Mouse (Mus musculus): Measurements from ENCODE around the gene Ddias. TPM values are rescaled to one million over a fixed set of nuclear protein-coding genes. Genes with fewer than 3 reads are reported as not detected.
A peak's percentile ranks its signal among the peaks of the same experiment; 100 is the strongest.

Ddias gene
- polyA plus RNA-seq, 1 experiment, result 0.20 TPM

DNA sequence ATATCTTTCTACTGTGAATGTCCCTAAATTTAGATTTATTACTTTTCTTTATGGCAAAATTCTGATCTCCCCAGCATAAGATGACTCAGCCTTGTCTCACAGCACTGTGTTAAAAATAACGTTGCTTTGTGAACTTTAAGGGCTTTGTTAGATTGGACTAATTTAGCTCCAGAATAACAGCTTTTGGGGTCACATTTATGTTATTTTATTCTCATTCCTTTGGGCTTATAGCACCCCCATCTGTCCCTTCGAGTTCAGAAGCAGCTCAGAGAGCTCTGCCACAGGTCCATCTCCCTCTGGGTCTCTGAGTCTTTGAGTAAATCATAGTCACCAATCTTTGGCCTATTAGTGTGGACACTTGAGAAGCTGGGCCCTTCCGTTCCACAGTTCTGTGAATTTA lies 36.1 kb downstream of the Ddias start:
- Histone ChIP-seq H3K4me3 (replicated peaks; ENCODE audit: insufficient read depth, low read depth, low read length) (no peak overlapping the region), H3K27ac (ENCODE audit: insufficient read depth, low read length) (no peak overlapping the region), H3K27me3 (ENCODE audit: control insufficient read depth, insufficient read depth, low read length) (no peaks in the 10 kb centered on the region), H3K4me1 (ENCODE audit: control insufficient read depth, insufficient read depth, low read length) (no peaks in the 10 kb centered on the region)
- WGBS, result 57% methylated on average over 3 of the region's 3 CpGs
- peak; percentile 24; the same call in 1 of the 2 replicates for TF ChIP-seq CTCF (IDR thresholded peaks at IDR 0.05; ENCODE audit: borderline replicate concordance, insufficient read depth, low read depth, low read length)
- TF ChIP-seq POLR2A (IDR thresholded peaks at IDR 0.05; ENCODE audit: borderline replicate concordance, insufficient read depth, low read length), result no peak
- no peak for DNase-seq

- WGBS, result 89% methylated on average over 11 of the region's 11 CpGs
- DNase-seq, result no peak
- H3K27me3 ChIP-seq (ENCODE audit: control insufficient read depth, insufficient read depth, low read length), result no peaks in the 10 kb centered on the region
- H3K4me1 ChIP-seq (ENCODE audit: control insufficient read depth, insufficient read depth, low read length), result no peaks in the 10 kb centered on the region
- TF ChIP-seq POLR2A (IDR thresholded peaks at IDR 0.05; ENCODE audit: borderline replicate concordance, insufficient read depth, low read length) (no peak), CTCF (IDR thresholded peaks at IDR 0.05; ENCODE audit: borderline replicate concordance, insufficient read depth, low read depth, low read length) (no peak)
- no peak overlapping the region for H3K27ac ChIP-seq (ENCODE audit: insufficient read depth, low read length)
- no peak overlapping the region for H3K4me3 ChIP-seq (replicated peaks; ENCODE audit: insufficient read depth, low read depth, low read length)
Observed at GRCm38 (mm10) chr7:92837226-92837625, 36.8 kb downstream of the Ddias start.

GRCm38 (mm10) chr7:92836447-92836846 lies 37.6 kb downstream of the Ddias start:
- Histone ChIP-seq H3K4me1 (ENCODE audit: control insufficient read depth, insufficient read depth, low read length) (no peaks in the 10 kb centered on the region), H3K4me3 (replicated peaks; ENCODE audit: insufficient read depth, low read depth, low read length) (no peak overlapping the region), H3K27ac (ENCODE audit: insufficient read depth, low read length) (no peak overlapping the region), H3K27me3 (ENCODE audit: control insufficient read depth, insufficient read depth, low read length) (no peaks in the 10 kb centered on the region)
- WGBS, result 88% methylated on average over 3 of the region's 3 CpGs
- TF ChIP-seq POLR2A (IDR thresholded peaks at IDR 0.05; ENCODE audit: borderline replicate concordance, insufficient read depth, low read length) (no peak), CTCF (IDR thresholded peaks at IDR 0.05; ENCODE audit: borderline replicate concordance, insufficient read depth, low read depth, low read length) (no peak)
- DNase-seq, result no peak

- TF ChIP-seq POLR2A (IDR thresholded peaks at IDR 0.05; ENCODE audit: borderline replicate concordance, insufficient read depth, low read length), result no peak
- Histone ChIP-seq H3K4me3 (replicated peaks; ENCODE audit: insufficient read depth, low read depth, low read length) (no peak overlapping the region), H3K4me1 (ENCODE audit: control insufficient read depth, insufficient read depth, low read length) (no peaks in the 10 kb centered on the region), H3K27ac (ENCODE audit: insufficient read depth, low read length) (no peak overlapping the region), H3K27me3 (ENCODE audit: control insufficient read depth, insufficient read depth, low read length) (no peaks in the 10 kb centered on the region)
- 94% methylated on average over 2 of the region's 2 CpGs for WGBS
- DNase-seq, result no peak
Observed at GRCm38 (mm10) chr7:92834391-92834790, 39.7 kb downstream of the Ddias start.

DNA sequence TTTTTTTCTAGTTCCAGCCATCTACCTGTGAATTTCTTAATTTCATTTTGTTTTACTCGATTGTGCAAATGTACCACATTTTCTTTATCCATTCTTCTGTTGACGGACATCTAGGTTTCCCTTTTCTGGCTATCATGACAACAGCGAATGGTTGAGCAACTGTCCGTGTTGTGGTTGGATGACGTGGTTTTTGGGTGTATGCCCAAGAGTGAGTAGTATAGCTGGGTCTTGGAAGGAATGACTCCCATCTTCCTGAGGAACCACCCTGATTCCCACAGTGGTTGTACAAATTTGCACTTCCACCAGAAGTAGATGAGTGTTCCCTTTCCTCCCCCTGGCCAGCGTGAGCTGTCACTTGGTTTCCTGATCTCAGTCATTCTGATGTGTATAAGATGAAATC lies 41.7 kb downstream of the Ddias start:
- H3K4me3 ChIP-seq (replicated peaks; ENCODE audit: insufficient read depth, low read depth, low read length), result no peak overlapping the region
- no peaks in the 10 kb centered on the region for H3K27me3 ChIP-seq (ENCODE audit: control insufficient read depth, insufficient read depth, low read length)
- H3K4me1 ChIP-seq (ENCODE audit: control insufficient read depth, insufficient read depth, low read length), result no peaks in the 10 kb centered on the region
- 85% methylated on average over 6 of the region's 6 CpGs for WGBS
- TF ChIP-seq CTCF (IDR thresholded peaks at IDR 0.05; ENCODE audit: borderline replicate concordance, insufficient read depth, low read depth, low read length) (no peak), POLR2A (IDR thresholded peaks at IDR 0.05; ENCODE audit: borderline replicate concordance, insufficient read depth, low read length) (no peak)
- H3K27ac ChIP-seq (ENCODE audit: insufficient read depth, low read length), result no peak overlapping the region
- DNase-seq, result no peak

- Histone ChIP-seq H3K4me3 (replicated peaks; ENCODE audit: insufficient read depth, low read depth, low read length) (no peak overlapping the region), H3K27ac (ENCODE audit: insufficient read depth, low read length) (no peak overlapping the region), H3K4me1 (ENCODE audit: control insufficient read depth, insufficient read depth, low read length) (no peaks in the 10 kb centered on the region), H3K27me3 (ENCODE audit: control insufficient read depth, insufficient read depth, low read length) (no peaks in the 10 kb centered on the region)
- peak in 1 of 2 experiments; percentile 61 for DNase-seq
- TF ChIP-seq CTCF (IDR thresholded peaks at IDR 0.05; ENCODE audit: borderline replicate concordance, insufficient read depth, low read depth, low read length) (peak; percentile 64), POLR2A (IDR thresholded peaks at IDR 0.05; ENCODE audit: borderline replicate concordance, insufficient read depth, low read length) (no peak)
- WGBS, result 6% methylated on average over 3 of the region's 3 CpGs
Observed at GRCm38 (mm10) chr7:92827981-92828380, 46.1 kb downstream of the Ddias start.

DNA sequence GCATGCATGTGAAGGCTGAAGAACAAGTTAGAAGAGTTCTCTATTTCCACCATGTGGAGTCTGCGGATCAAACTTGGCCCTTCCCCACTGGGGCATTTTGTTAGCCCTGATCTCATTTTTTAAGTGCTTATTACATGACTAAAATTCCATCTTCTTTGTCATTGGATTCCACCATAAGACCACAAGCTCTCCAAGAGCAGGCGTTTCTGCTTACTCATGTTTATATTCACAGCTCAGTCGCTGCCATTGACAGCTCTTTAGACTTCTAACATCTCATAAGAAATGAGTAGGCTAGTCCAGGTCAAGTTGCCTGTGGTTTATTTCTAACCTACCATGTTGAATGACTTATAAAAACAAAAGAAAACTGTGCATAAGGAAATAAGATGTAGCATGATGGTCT lies 47.8 kb downstream of the Ddias start:
- H3K27ac ChIP-seq (ENCODE audit: insufficient read depth, low read length), result no peak overlapping the region
- H3K4me3 ChIP-seq (replicated peaks; ENCODE audit: insufficient read depth, low read depth, low read length), result no peak overlapping the region
- H3K27me3 ChIP-seq (ENCODE audit: control insufficient read depth, insufficient read depth, low read length), result no peaks in the 10 kb centered on the region
- WGBS, result 97% methylated on average over 3 of the region's 3 CpGs
- H3K4me1 ChIP-seq (ENCODE audit: control insufficient read depth, insufficient read depth, low read length), result peaks cover 4% of the 10 kb centered on the region; the same call in 1 of the 2 replicates
- TF ChIP-seq CTCF (IDR thresholded peaks at IDR 0.05; ENCODE audit: borderline replicate concordance, insufficient read depth, low read depth, low read length), result no peak
- TF ChIP-seq POLR2A (IDR thresholded peaks at IDR 0.05; ENCODE audit: borderline replicate concordance, insufficient read depth, low read length), result no peak
- no peak for DNase-seq

GRCm38 (mm10) chr7:92822409-92823101 lies 51.5 kb downstream of the Ddias start:
- no peak overlapping the region for H3K27ac ChIP-seq (ENCODE audit: insufficient read depth, low read length)
- 59% methylated on average over 1 of the region's 1 CpGs for WGBS
- DNase-seq, result no peak
- TF ChIP-seq CTCF (IDR thresholded peaks at IDR 0.05; ENCODE audit: borderline replicate concordance, insufficient read depth, low read depth, low read length), result no peak
- TF ChIP-seq POLR2A (IDR thresholded peaks at IDR 0.05; ENCODE audit: borderline replicate concordance, insufficient read depth, low read length), result no peak
- no peak overlapping the region for H3K4me3 ChIP-seq (replicated peaks; ENCODE audit: insufficient read depth, low read depth, low read length)
- H3K27me3 ChIP-seq (ENCODE audit: control insufficient read depth, insufficient read depth, low read length), result no peaks in the 10 kb centered on the region
- peaks cover 4% of the 10 kb centered on the region; the same call in 1 of the 2 replicates for H3K4me1 ChIP-seq (ENCODE audit: control insufficient read depth, insufficient read depth, low read length)
